16 mouse cellular contexts compared by ENCODE assay signal in the genomic region with DNA sequence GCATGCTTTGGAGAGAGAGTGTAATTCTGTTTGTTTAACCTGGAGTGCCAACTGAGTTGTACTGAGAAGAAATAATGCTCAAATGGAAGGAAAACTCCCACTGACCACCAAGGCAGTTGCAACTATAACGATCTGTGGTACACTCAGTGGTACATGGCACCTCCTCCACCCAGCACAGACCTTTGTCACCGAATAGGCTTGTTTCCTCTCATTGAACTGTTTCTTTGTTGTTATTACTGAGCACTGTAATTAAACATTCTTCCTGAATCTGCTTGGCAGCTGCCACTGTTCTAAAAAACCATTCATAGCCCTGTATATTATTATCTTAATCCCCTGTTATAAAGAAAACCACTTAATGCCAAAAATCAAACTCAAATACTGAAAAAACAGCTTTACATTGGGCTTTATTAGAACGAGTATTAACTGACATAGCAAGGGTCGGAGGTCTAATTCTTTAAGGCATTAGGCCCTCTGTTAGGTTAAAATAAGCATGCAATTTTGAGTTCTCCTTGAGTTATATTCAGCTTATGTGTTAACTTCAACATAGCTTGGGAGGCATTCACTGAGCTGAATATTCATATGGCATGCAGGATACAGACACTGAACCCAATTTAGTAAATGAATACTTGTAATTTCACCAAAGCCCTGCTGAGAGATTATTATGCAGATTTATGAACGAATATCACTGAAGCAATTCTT.
DNase-seq lines count a peak whose midpoint lies in the region; ATAC-seq lines count a peak whose summit lies in the region.
"Had no signal": no experiment of that assay in that cellular context is flagged by ENCODE, and none has a peak within 500 bp of the region (broad histone marks: within the 10 kb centered on the region; RNA-seq: fewer than 3 reads in every experiment).

No protein-coding gene starts in this region.

- H3K4me1 ChIP-seq in hindbrain, embryonic 15.5 days (replicated peaks): no peaks in the 10 kb centered on the region
- H3K4me1 ChIP-seq in hindbrain, embryonic 11.5 days (replicated peaks; ENCODE audit: control insufficient read depth, insufficient read depth, low read length): no peaks in the 10 kb centered on the region
- peaks cover 5% of the 10 kb centered on the region; the same call in 1 of the 2 replicates for H3K4me1 ChIP-seq in midbrain, embryonic 13.5 days (replicated peaks)
- H3K4me1 ChIP-seq in midbrain, embryonic 11.5 days (ENCODE audit: control insufficient read depth, insufficient read depth, low read length): no peaks in the 10 kb centered on the region
- peaks cover 12% of the 10 kb centered on the region for H3K4me1 ChIP-seq in forebrain, embryonic 14.5 days (ENCODE audit: control insufficient read depth, insufficient read depth, low read length)
- H3K4me1 ChIP-seq: limb, embryonic 10.5 days had no signal

- H3K4me3 ChIP-seq in hindbrain, embryonic 15.5 days: no peak overlapping the region
- no peak overlapping the region for H3K4me3 ChIP-seq in hindbrain, embryonic 11.5 days (ENCODE audit: low read depth, low read length)
- H3K4me3 ChIP-seq in midbrain, embryonic 13.5 days (replicated peaks): no peak overlapping the region
- no peak overlapping the region for H3K4me3 ChIP-seq in midbrain, embryonic 11.5 days (ENCODE audit: low read depth, low read length)
- no peak overlapping the region for H3K4me3 ChIP-seq in forebrain, embryonic 14.5 days (ENCODE audit: low read depth, low read length)
- H3K4me3 ChIP-seq: limb, embryonic 10.5 days had no signal

- H3K9ac ChIP-seq in hindbrain, embryonic 15.5 days: no peak overlapping the region
- H3K9ac ChIP-seq in hindbrain, embryonic 11.5 days (ENCODE audit: low read depth, low read length): no peak overlapping the region
- no peak overlapping the region for H3K9ac ChIP-seq in midbrain, embryonic 13.5 days (replicated peaks)
- H3K9ac ChIP-seq in midbrain, embryonic 11.5 days (ENCODE audit: low read length): no peak overlapping the region
- H3K9ac ChIP-seq in forebrain, embryonic 14.5 days (ENCODE audit: low read length): no peak overlapping the region

- WGBS in hindbrain, embryonic 15.5 days: 49% methylated on average over 5 of the region's 5 CpGs
- 69% methylated on average over 5 of the region's 5 CpGs for WGBS in hindbrain, embryonic 11.5 days
- WGBS in midbrain, embryonic 13.5 days: 37% methylated on average over 5 of the region's 5 CpGs
- WGBS in midbrain, embryonic 11.5 days: 65% methylated on average over 5 of the region's 5 CpGs
- WGBS in forebrain, embryonic 14.5 days: 6% methylated on average over 5 of the region's 5 CpGs

- no peak overlapping the region for H3K4me2 ChIP-seq in hindbrain, embryonic 15.5 days
- no peak overlapping the region for H3K4me2 ChIP-seq in hindbrain, embryonic 11.5 days (replicated peaks; ENCODE audit: low read depth, low read length)
- no peak overlapping the region for H3K4me2 ChIP-seq in midbrain, embryonic 13.5 days (replicated peaks)
- no peak overlapping the region for H3K4me2 ChIP-seq in midbrain, embryonic 11.5 days
- H3K4me2 ChIP-seq in forebrain, embryonic 14.5 days (ENCODE audit: low read length): 0 out of 2 replicates have a peak overlapping the region, but pooled peaks have one; percentile 12
- H3K4me2 ChIP-seq: heart, embryonic 11.5 days had no signal

- ATAC-seq in hindbrain, embryonic 15.5 days (ENCODE audit: low FRiP score, low read depth): peak; percentile 42; the same call in 1 of the 2 replicates
- no peak for ATAC-seq in hindbrain, embryonic 11.5 days (ENCODE audit: low FRiP score)
- peak; percentile 66; the same call in 1 of the 2 replicates for ATAC-seq in midbrain, embryonic 13.5 days
- ATAC-seq in midbrain, embryonic 11.5 days (ENCODE audit: low FRiP score): no peak
- peak; percentile 86 for ATAC-seq in forebrain, embryonic 14.5 days
- ATAC-seq: inflammation-experienced regulatory T-cells, adult 6 months had no signal

- no peaks in the 10 kb centered on the region for H3K36me3 ChIP-seq in hindbrain, embryonic 15.5 days
- H3K36me3 ChIP-seq in hindbrain, embryonic 11.5 days (ENCODE audit: control insufficient read depth, insufficient read depth, low read length): no peaks in the 10 kb centered on the region
- H3K36me3 ChIP-seq in midbrain, embryonic 13.5 days: no peaks in the 10 kb centered on the region
- no peaks in the 10 kb centered on the region for H3K36me3 ChIP-seq in midbrain, embryonic 11.5 days (ENCODE audit: control insufficient read depth, insufficient read depth, low read length)
- H3K36me3 ChIP-seq in forebrain, embryonic 14.5 days (ENCODE audit: control insufficient read depth, insufficient read depth, low read length): no peaks in the 10 kb centered on the region
- H3K36me3 ChIP-seq: limb, embryonic 10.5 days had no signal

- no peaks in the 10 kb centered on the region for H3K9me3 ChIP-seq in hindbrain, embryonic 15.5 days
- no peaks in the 10 kb centered on the region for H3K9me3 ChIP-seq in hindbrain, embryonic 11.5 days (ENCODE audit: control insufficient read depth, low read length)
- no peaks in the 10 kb centered on the region for H3K9me3 ChIP-seq in midbrain, embryonic 13.5 days
- H3K9me3 ChIP-seq in midbrain, embryonic 11.5 days (ENCODE audit: control insufficient read depth, low read length): no peaks in the 10 kb centered on the region
- H3K9me3 ChIP-seq in forebrain, embryonic 14.5 days (replicated peaks; ENCODE audit: control insufficient read depth, low read length): no peaks in the 10 kb centered on the region
- H3K9me3 ChIP-seq: limb, embryonic 10.5 days had no signal

- no peaks in the 10 kb centered on the region for H3K27me3 ChIP-seq in hindbrain, embryonic 15.5 days
- H3K27me3 ChIP-seq in hindbrain, embryonic 11.5 days (ENCODE audit: control insufficient read depth, insufficient read depth, low read length): no peaks in the 10 kb centered on the region
- no peaks in the 10 kb centered on the region for H3K27me3 ChIP-seq in midbrain, embryonic 13.5 days
- H3K27me3 ChIP-seq in midbrain, embryonic 11.5 days (ENCODE audit: control insufficient read depth, insufficient read depth, low read length): no peaks in the 10 kb centered on the region
- no peaks in the 10 kb centered on the region for H3K27me3 ChIP-seq in forebrain, embryonic 14.5 days (replicated peaks; ENCODE audit: control insufficient read depth, insufficient read depth, low read length)

- no peak overlapping the region for H3K27ac ChIP-seq in hindbrain, embryonic 15.5 days (replicated peaks)
- no peak overlapping the region for H3K27ac ChIP-seq in hindbrain, embryonic 11.5 days (ENCODE audit: low read depth, low read length)
- no peak overlapping the region for H3K27ac ChIP-seq in midbrain, embryonic 13.5 days
- no peak overlapping the region for H3K27ac ChIP-seq in midbrain, embryonic 11.5 days (ENCODE audit: low read depth, low read length)
- peak overlapping the region; percentile 58; the same call in 1 of the 2 replicates for H3K27ac ChIP-seq in forebrain, embryonic 14.5 days (ENCODE audit: low read depth, low read length)
- H3K27ac ChIP-seq: limb, embryonic 10.5 days had no signal

- DNase-seq in hindbrain, embryonic 11.5 days (ENCODE audit: low spot score): no peak
- DNase-seq in midbrain, embryonic 11.5 days (ENCODE audit: low spot score, missing footprints): no peak
- peak; percentile 67 for DNase-seq in forebrain, embryonic 14.5 days (ENCODE audit: low spot score)
- no peak for DNase-seq in left cerebral cortex, adult 11 months (ENCODE audit: low spot score)
- no peak for DNase-seq in right cerebral cortex, postnatal 36 days (ENCODE audit: low spot score in 2 of 2)
- DNase-seq: adrenal gland, postnatal 36 days; B cell, adult 2 months; kidney, postnatal 10 days; lung, adult 18-20 months; lung, postnatal 4 days; retina, postnatal 1 day had no signal

Comparison
In these comparisons a context has a peak if more than half of its experiments do, and no peak if none do; other contexts are left out.
1. ATAC-seq: peak in hindbrain, embryonic 15.5 days (single experiment), midbrain, embryonic 13.5 days (single experiment) and forebrain, embryonic 14.5 days (single experiment); none in hindbrain, embryonic 11.5 days (single experiment) and midbrain, embryonic 11.5 days (single experiment).